Comparison of ENCODE assay signal across 27 mouse cellular contexts in genomic region chr9:98174056-98174455, GRCm38 (mm10).
DNase-seq lines count a peak whose midpoint lies in the region; ATAC-seq and TF ChIP-seq lines count a peak whose summit lies in the region.
"Had no signal": no experiment of that assay in that cellular context is flagged by ENCODE, and none has a peak within 500 bp of the region (broad histone marks: within the 10 kb centered on the region; RNA-seq: fewer than 3 reads in every experiment).

No protein-coding gene starts in this region.

- H3K27me3 ChIP-seq in forebrain, embryonic 14.5 days (replicated peaks; ENCODE audit: control insufficient read depth, insufficient read depth, low read length) = no peaks in the 10 kb centered on the region
- H3K27me3 ChIP-seq in forebrain, postnatal 0 days (ENCODE audit: insufficient read depth, low read length) = no peaks in the 10 kb centered on the region
- H3K27me3 ChIP-seq in midbrain, embryonic 14.5 days (ENCODE audit: control insufficient read depth, insufficient read depth, low read length) = no peaks in the 10 kb centered on the region
- no peaks in the 10 kb centered on the region for H3K27me3 ChIP-seq in midbrain, postnatal 0 days (ENCODE audit: insufficient read depth, low read length)
- H3K27me3 ChIP-seq: embryonic facial prominence, embryonic 15.5 days; forebrain, embryonic 15.5 days; heart, embryonic 12.5 days; heart, embryonic 15.5 days; hindbrain, embryonic 13.5 days; intestine, embryonic 15.5 days had no signal

- DNase-seq in forebrain, embryonic 14.5 days (ENCODE audit: low spot score) = peak; percentile 4
- no peak for DNase-seq in forebrain, postnatal 0 days
- peak; percentile 64 for DNase-seq in midbrain, embryonic 14.5 days
- no peak for DNase-seq in midbrain, postnatal 0 days (ENCODE audit: low spot score)
- DNase-seq in cerebellum, adult 11-12 months = no peak
- DNase-seq: adrenal gland, adult 2 months; adrenal gland, postnatal 14 days; cerebellum, adult 18-20 months; cerebellum, adult 9-10 months; cerebellum, postnatal 14 days; embryo, embryonic 11 days; gastrocnemius, postnatal 10 days; gastrocnemius, postnatal 36 days; heart, postnatal 10 days; heart, postnatal 36 days; kidney, adult 11 months had no signal

- H3K4me3 ChIP-seq in forebrain, embryonic 14.5 days (ENCODE audit: low read depth, low read length) = no peak overlapping the region
- H3K4me3 ChIP-seq in forebrain, postnatal 0 days (ENCODE audit: low read depth, low read length) = no peak overlapping the region
- H3K4me3 ChIP-seq in midbrain, embryonic 14.5 days (replicated peaks; ENCODE audit: low read depth, low read length) = no peak overlapping the region
- no peak overlapping the region for H3K4me3 ChIP-seq in midbrain, postnatal 0 days (ENCODE audit: low read depth, low read length)
- H3K4me3 ChIP-seq: embryonic facial prominence, embryonic 15.5 days; erythroblast, embryonic 14.5 days; forebrain, embryonic 15.5 days; heart, embryonic 12.5 days; heart, embryonic 15.5 days; hindbrain, embryonic 10.5 days; hindbrain, embryonic 13.5 days; intestine, embryonic 15.5 days had no signal

- H3K36me3 ChIP-seq in forebrain, embryonic 14.5 days (ENCODE audit: control insufficient read depth, insufficient read depth, low read length) = no peaks in the 10 kb centered on the region
- H3K36me3 ChIP-seq in forebrain, postnatal 0 days (ENCODE audit: insufficient read depth) = no peaks in the 10 kb centered on the region
- H3K36me3 ChIP-seq in midbrain, embryonic 14.5 days (ENCODE audit: control insufficient read depth, insufficient read depth, low read length) = no peaks in the 10 kb centered on the region
- H3K36me3 ChIP-seq in midbrain, postnatal 0 days (ENCODE audit: insufficient read depth, low read length) = no peaks in the 10 kb centered on the region
- H3K36me3 ChIP-seq: embryonic facial prominence, embryonic 15.5 days; forebrain, embryonic 15.5 days; heart, embryonic 12.5 days; heart, embryonic 15.5 days; hindbrain, embryonic 10.5 days; hindbrain, embryonic 13.5 days; intestine, embryonic 15.5 days had no signal

- WGBS in forebrain, embryonic 14.5 days = 69% methylated on average over 5 of the region's 5 CpGs
- WGBS in forebrain, postnatal 0 days = 61% methylated on average over 5 of the region's 5 CpGs
- 56% methylated on average over 5 of the region's 5 CpGs for WGBS in midbrain, embryonic 14.5 days
- 32% methylated on average over 5 of the region's 5 CpGs for WGBS in midbrain, postnatal 0 days

- no peak for ATAC-seq in forebrain, embryonic 14.5 days
- ATAC-seq in forebrain, postnatal 0 days = no peak
- ATAC-seq in midbrain, embryonic 14.5 days (ENCODE audit: low FRiP score, low TSS enrichment) = no peak
- no peak for ATAC-seq in midbrain, postnatal 0 days (ENCODE audit: low FRiP score)
- 0 out of 2 replicates have a peak, but pooled peaks have one; percentile 35 for ATAC-seq in erythroblast, adult 5-6 weeks (replicated peaks; ENCODE audit: low FRiP score, poor library complexity, severe bottlenecking)
- ATAC-seq: CD4-positive, CD25-positive, alpha-beta regulatory T cell, adult 4 months; forebrain, embryonic 15.5 days; hindbrain, embryonic 16.5 days; intestine, embryonic 15.5 days had no signal

- TF ChIP-seq CTCF in forebrain, postnatal 0 days (IDR thresholded peaks at IDR 0.05; ENCODE audit: low read depth) = no peak
- no peak for TF ChIP-seq CTCF in midbrain, postnatal 0 days (IDR thresholded peaks at IDR 0.05)

- H3K9ac ChIP-seq in forebrain, embryonic 14.5 days (ENCODE audit: low read length) = no peak overlapping the region
- H3K9ac ChIP-seq in forebrain, postnatal 0 days = no peak overlapping the region
- H3K9ac ChIP-seq in midbrain, embryonic 14.5 days (replicated peaks; ENCODE audit: low read length) = no peak overlapping the region
- H3K9ac ChIP-seq in midbrain, postnatal 0 days (replicated peaks; ENCODE audit: low read length, poor library complexity, severe bottlenecking) = no peak overlapping the region
- H3K9ac ChIP-seq: embryonic facial prominence, embryonic 15.5 days; forebrain, embryonic 15.5 days; heart, embryonic 12.5 days; heart, embryonic 15.5 days; hindbrain, embryonic 13.5 days; intestine, embryonic 15.5 days had no signal

- no peak overlapping the region for H3K4me2 ChIP-seq in forebrain, embryonic 14.5 days (ENCODE audit: low read length)
- H3K4me2 ChIP-seq in forebrain, postnatal 0 days (ENCODE audit: low read depth) = no peak overlapping the region
- no peak overlapping the region for H3K4me2 ChIP-seq in midbrain, embryonic 14.5 days (ENCODE audit: low read length)
- H3K4me2 ChIP-seq in midbrain, postnatal 0 days (ENCODE audit: low read depth, low read length, poor library complexity, severe bottlenecking) = no peak overlapping the region
- H3K4me2 ChIP-seq: embryonic facial prominence, embryonic 15.5 days; forebrain, embryonic 15.5 days; heart, embryonic 12.5 days; heart, embryonic 15.5 days; hindbrain, embryonic 13.5 days; intestine, embryonic 15.5 days had no signal

- no peaks in the 10 kb centered on the region for H3K4me1 ChIP-seq in forebrain, embryonic 14.5 days (ENCODE audit: control insufficient read depth, insufficient read depth, low read length)
- no peaks in the 10 kb centered on the region for H3K4me1 ChIP-seq in forebrain, postnatal 0 days (ENCODE audit: insufficient read depth)
- H3K4me1 ChIP-seq in midbrain, embryonic 14.5 days (ENCODE audit: control insufficient read depth, insufficient read depth, low read length) = 0 out of 2 replicates have a peak, but pooled peaks cover 6% of the 10 kb centered on the region
- H3K4me1 ChIP-seq in midbrain, postnatal 0 days (ENCODE audit: insufficient read depth, low read length) = no peaks in the 10 kb centered on the region
- H3K4me1 ChIP-seq: embryonic facial prominence, embryonic 15.5 days; heart, embryonic 12.5 days; heart, embryonic 15.5 days; intestine, embryonic 15.5 days had no signal

- no peaks in the 10 kb centered on the region for H3K9me3 ChIP-seq in forebrain, embryonic 14.5 days (replicated peaks; ENCODE audit: control insufficient read depth, low read length)
- no peaks in the 10 kb centered on the region for H3K9me3 ChIP-seq in forebrain, postnatal 0 days (ENCODE audit: low read length)
- H3K9me3 ChIP-seq in midbrain, embryonic 14.5 days (ENCODE audit: control insufficient read depth, low read length) = no peaks in the 10 kb centered on the region
- H3K9me3 ChIP-seq in midbrain, postnatal 0 days (ENCODE audit: low read length) = no peaks in the 10 kb centered on the region
- H3K9me3 ChIP-seq: embryonic facial prominence, embryonic 15.5 days; forebrain, embryonic 15.5 days; heart, embryonic 12.5 days; heart, embryonic 15.5 days; hindbrain, embryonic 10.5 days; hindbrain, embryonic 13.5 days; intestine, embryonic 15.5 days had no signal

- no peak overlapping the region for H3K27ac ChIP-seq in forebrain, embryonic 14.5 days (ENCODE audit: low read depth, low read length)
- H3K27ac ChIP-seq in forebrain, postnatal 0 days (ENCODE audit: low read depth, low read length) = no peak overlapping the region
- H3K27ac ChIP-seq in midbrain, embryonic 14.5 days (replicated peaks; ENCODE audit: low read depth, low read length) = no peak overlapping the region
- H3K27ac ChIP-seq in midbrain, postnatal 0 days (ENCODE audit: low read depth, low read length) = no peak overlapping the region
- H3K27ac ChIP-seq: embryonic facial prominence, embryonic 15.5 days; forebrain, embryonic 15.5 days; heart, embryonic 15.5 days; hindbrain, embryonic 10.5 days; hindbrain, embryonic 13.5 days; intestine, embryonic 15.5 days had no signal

Comparison
In these comparisons a context has a peak if more than half of its experiments do, and no peak if none do; other contexts are left out.
1. DNase-seq: peak in forebrain, embryonic 14.5 days (single experiment) and midbrain, embryonic 14.5 days (single experiment); none in forebrain, postnatal 0 days (single experiment), midbrain, postnatal 0 days (single experiment) and cerebellum, adult 11-12 months (single experiment).